Mouse (Mus musculus) c-Kit-positive CD71-negative TER-119-negative erythroid progenitor cells, embryonic 14.5 days (primary cell): ENCODE data around the gene Myo1d.

Experiments used
- DNase-seq: peaks from one replicate; pipeline ENCODE4 v3.0.0-alpha.2; 2013; ENCODE audit warnings: low read depth

Myo1d gene

DNA sequence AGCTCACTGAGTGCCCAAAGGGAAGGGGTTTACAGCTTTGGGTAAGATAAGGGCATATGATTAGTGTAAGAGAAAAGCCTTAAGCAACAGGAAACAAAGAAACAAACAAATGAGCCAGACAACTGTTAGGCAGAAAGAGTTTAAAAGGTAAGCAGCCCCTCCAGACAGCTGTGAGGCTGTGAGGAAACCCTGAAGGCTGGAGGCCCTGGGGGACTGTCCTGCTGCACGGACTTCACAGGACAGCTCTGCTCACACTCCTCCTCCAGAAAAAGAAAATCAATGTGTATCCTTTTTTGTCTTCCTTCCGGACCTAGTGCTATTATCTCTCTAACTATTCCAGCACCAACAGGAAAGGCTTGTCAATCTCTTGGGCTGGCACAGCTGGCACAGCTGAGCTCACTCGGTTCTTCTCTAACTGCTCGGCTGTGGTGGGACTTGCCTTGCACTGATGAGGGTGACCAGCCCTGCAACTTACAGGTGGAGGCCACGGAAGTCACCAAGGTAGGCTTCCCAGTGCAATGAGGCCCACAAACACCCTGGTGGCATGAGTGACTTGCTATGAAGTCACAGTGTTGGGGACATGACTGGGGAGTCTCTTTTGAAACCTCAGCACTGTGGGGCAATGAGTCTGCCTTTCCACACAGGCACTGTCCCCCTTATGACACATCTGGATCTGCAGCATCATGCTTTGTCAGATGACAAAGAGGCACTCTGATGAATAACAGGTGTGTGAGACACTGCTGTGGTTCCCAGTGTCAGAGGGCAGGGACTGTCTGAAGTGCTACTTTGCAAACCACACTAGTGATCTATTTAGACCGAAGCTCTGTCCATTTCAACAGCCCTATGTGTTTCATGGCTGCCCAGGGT is 275.1 kb downstream of the Myo1d start:
- DNase-seq, result no peak

DNA sequence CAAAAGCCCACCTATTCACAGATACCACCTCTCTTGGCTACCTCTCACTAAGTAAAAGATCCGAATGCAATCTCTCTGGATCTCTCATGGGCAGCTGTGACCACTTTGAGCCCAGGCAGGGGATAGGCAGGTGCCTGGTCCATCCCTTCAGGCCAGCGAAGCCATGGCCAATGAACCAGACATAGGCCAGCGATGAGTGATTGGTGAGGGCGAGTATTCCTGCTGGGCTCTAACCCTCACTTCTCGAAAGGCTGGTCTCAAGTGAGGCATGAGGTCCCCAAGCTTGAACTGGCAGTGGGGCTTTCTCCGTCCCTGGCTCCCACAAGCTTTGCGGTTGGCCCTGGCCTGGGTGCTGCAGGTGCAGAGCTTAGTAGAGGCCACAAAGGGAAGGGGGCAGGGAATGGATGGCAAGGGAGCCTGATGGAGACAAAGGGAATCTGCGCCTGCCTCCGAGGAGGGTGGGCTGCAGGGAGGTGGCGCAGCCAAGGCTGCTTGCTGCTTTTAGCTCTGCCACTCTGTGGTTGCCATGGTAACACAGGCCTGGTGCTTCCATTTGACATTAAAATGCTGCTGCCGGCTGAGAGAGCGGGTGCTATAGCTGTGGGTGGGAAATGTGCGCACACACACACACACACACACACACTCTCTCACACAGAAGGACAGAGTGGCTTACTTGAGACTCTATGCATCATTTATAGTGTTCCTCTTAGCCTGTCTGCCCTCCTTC is 275.9 kb downstream of the Myo1d start:
- no peak for DNase-seq

DNA sequence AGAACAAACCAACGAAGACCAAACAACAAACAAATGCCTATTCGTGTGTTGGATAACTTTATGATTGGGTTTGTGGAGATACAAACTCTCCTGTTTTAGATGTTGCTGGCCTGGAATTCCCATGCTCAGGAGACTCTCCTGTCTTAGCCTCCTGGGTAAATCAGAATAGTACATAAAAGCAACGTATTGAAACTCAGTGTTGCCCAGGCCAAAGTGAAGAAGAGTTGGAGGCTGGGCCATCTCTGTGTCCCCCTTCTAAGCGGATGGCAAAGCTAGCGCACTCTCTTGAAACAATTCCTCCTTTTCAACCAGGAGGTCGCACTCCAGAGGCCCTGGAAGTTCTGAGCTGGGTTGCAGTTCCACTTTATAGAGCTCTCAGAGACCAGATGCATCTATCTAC is 276.5 kb downstream of the Myo1d start:
- no peak for DNase-seq

DNA sequence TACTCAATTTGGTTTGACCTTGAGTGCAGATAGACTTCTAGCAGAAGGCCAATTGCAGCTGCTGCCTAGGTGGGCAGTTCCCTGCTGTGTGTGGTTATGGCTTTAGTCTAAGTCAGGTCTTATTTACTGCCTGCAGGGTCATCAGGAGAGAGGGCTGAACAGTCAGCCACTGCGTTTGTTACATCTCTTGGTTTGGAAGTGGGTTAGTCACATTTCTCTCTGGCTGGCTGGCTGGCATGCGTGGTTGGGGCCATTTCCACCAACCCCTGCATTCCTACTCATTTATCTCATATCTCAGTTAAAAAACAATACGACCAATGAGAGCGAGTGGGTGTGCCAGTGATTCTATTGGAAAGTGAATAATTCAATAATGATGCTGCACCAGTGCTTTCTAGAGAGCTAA is 280.3 kb downstream of the Myo1d start:
- DNase-seq, result no peak

DNA sequence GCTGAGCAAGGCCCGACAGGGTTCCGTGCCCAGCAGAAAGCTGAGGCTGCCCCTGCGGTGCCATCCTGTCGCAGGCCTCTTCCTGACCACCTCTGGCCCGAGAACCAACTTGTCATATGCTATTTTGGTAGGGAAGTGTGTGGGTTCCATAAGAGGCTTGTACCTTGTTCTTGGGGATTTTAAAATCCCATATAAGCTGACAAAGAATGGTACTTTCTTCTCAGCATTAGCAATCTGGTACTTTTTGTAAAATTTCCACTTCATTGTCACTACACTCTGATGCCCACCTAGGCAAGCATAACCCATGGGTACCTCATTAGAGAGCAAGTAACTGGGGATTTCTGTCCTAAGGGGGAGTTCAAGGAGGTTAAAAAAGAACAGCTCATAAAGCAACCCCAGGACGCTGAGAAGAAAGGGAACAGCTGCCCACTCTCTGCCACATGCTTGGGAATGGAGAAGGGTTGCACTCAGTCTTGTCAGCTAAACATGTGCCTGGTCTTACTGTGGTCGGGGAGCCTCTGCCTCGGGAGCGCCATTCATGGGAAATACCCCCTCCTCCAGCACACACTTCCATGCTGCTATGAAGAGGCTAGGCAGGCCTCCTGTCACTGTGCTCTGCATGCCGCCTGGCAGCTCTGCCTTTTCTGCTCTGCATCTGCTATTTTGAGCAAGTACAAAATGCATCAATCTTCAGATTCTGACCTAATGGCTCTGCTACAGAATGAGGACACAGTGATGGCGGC is 281.3 kb downstream of the Myo1d start:
- DNase-seq, result no peak

DNA sequence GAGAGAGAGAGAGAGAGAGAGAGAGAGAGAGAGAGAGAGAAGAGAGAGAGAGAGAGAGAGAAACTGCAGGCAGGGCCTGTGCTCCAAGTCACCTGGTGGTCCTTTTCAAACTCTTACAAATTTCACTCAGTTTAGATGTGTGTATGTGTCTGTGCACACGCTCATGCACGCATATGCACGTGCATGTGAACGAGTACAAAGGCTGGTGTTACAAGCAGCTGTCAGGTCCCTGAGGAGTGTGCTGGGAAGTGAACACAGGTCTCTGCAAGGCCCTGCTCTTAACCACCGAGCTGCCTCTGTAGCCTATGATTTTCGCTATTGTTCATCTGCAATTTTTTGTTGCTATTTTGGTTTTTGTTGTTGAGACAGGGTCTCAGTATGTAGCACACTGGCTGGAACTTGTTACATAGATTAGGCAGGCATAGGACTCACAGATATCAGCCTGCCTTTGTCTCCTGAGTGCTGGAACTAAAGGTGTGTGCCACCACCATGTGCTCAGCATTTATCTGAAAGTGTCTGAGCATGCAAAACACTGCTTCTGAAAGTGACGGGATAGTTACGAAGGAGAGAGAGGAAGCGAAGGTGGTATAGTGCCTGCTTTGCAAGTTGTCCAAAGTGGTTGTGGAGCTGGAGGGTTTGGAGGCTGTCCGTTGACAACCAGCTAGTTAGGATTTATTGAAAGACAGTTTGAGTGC is 282.5 kb downstream of the Myo1d start:
- DNase-seq, result no peak

DNA sequence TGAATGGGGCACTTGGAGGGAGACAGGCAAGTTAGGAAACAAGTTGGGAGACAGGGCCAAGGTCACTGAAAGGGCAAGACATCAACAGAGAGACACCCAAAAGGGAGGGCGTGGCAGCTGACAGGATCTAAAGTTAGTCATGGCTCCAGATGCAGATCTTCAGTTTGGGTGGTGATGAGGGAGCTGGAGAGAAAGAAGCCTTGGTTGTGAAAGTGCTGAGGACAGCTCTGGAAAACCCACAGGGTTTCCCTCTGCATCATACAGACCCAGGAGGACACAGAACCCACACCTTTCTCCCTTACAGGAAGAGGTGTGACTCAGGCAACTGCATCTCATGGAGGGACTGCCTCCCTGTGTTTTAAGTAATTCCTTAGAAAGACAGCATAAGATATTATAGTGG is 283.2 kb downstream of the Myo1d start:
- DNase-seq, result no peak

DNA sequence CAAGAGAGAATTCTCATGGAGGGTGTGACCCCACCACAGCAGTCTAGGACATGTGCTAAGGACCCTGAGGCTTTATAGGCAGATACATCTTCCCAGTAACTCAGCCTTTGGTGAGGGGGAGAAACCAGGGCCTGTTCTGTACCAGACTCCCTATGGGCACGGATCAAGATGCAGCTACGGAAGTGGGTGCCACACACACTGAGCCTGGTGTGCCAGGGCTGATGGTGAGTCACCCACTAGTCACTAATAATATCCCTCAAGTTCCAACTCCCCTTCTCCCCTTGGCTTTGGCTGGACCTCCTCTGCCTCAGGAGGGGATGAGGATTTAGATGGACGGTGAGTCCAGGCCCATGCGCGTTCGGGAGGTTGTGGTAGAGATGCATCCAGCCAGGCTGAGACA is 283.9 kb downstream of the Myo1d start:
- DNase-seq, result no peak

DNA sequence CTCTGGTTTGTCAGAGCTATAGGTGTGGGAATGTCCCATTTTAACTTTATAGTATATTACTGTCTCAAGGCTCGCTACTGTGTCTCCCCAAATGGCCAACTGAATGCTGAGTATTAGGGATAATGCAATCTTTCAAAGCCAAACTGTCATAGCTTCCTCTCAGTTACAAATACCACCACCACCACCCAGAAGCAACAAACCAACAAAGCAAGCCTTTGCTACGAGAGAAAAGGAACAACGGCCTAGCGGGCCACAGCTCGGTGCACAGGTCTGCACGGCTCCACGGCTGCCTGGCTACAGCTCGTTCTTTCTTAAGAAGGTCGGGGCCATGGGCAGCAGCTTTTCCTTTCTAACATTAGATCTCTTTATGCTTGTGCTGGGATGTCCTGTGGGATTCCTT is 285.0 kb downstream of the Myo1d start:
- no peak for DNase-seq

DNA sequence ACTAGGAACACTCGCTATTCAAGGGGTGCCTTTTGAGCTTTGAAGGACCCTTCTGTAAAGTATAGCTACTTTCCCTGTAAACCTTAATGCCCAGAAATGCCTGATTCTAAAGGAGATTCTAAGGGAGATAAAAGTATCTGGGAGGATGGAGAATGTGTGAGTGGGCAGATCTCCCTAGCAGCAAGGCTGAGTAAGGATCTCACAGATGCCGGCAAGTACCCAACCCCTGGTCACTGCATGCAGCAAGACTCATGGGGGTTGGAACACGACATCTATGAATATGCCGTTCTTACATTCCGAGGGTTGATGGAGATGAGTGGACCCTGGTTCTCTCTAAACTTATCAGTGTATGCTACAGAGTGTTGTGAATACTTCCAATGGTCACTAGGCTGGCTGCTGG is 286.6 kb downstream of the Myo1d start:
- no peak for DNase-seq

DNA sequence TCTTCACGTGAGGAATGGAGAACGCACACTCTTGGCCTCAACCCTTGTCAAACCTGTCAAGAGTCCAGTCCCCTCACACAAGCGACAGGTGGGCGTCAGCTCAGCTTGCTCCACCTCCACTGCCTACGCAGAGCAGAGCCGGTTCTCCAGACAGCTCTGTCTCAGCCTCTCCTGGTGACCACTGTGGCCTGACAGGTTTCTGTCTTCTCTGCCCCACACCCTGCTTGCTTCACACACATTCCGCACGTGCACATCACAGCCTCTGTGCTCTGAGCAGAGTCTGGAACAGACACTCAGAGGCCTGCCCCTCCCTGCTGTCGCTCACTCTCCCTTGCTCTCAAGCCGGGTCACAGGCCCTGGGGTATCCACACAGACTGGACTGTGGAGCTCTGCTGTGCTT is 289.0 kb downstream of the Myo1d start:
- no peak for DNase-seq

DNA sequence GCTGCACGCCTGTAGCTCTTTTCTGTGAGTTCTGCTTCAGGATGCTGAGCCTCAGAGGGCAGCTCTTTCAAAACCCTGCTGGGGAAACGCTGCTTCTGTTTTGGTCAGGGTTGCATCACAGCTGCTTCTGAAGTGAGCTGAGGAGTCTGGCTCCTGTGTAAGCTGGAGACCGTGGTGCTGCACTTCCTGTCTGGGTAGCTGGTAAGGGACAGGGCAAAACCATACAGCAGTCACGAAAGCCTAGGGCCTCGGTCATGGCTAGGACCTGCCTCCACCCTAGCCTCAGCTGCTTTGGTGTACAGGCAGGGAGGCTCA is 290.0 kb downstream of the Myo1d start:
- no peak for DNase-seq

DNA sequence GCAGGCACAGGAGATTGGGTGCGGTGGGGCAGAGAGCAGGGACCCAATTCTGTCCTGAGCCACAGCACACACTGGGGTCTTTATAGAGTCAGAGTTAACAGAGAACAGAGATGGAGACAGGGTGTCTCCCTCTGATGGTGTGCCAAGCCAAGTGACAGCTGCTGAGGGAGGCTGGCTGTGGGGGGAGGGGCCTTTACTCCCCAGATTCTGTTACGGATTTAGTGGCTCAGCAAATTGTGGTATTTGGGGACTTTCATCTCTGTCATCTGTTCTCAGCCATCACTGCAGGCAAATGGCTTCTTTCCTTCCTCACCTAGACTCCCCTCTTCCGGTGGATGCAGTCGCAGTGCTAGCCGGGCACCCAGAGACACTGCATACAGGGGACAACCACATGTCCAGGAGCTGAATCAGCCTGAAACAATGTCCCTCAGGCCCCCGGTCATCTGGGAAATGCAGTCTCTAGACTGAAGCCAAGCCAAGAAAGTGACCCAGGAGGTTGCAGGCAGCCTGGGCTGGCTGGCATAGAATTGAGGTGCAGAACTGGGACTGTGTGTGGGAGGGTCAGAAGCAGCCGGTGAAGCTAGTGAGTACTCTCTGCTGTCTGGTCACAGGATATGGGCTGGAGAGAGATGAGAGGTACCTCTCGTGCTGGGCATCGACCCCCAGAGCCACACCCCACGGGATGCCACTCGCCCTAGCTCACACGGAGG is 290.5 kb downstream of the Myo1d start:
- DNase-seq, result no peak

DNA sequence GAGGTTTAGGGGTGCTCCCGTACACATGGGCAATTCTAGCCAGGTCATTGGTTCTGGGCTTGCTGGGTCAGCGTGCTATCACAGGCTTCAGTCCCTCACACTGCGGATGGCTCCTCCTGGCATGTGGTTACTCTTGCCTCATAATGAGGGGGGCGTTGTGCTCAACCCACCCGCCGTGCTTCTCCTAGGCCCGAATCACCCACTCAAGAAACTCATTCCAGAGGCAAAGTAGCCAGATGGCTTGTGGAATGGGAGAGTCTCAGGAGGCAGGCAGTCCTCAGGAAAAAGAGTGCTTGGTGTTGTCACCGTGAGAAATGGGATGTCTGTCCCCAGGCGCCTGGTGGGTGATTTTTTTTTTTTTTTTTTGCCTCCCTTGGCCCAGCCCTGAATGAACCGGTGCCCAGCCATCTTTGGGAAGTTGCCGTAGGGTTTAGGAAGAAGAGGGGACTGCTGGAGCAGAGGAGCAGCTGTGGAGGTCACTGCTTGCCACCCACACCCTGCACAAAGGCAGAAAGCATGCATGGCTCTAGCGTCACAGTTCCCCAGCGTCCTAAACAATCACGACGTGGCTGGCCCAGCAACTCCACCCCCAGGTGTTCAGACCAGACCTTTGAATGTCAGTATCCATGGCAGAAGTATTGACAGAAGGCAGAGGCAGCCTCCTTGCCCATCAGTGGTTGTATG is 291.8 kb downstream of the Myo1d start:
- no peak for DNase-seq

DNA sequence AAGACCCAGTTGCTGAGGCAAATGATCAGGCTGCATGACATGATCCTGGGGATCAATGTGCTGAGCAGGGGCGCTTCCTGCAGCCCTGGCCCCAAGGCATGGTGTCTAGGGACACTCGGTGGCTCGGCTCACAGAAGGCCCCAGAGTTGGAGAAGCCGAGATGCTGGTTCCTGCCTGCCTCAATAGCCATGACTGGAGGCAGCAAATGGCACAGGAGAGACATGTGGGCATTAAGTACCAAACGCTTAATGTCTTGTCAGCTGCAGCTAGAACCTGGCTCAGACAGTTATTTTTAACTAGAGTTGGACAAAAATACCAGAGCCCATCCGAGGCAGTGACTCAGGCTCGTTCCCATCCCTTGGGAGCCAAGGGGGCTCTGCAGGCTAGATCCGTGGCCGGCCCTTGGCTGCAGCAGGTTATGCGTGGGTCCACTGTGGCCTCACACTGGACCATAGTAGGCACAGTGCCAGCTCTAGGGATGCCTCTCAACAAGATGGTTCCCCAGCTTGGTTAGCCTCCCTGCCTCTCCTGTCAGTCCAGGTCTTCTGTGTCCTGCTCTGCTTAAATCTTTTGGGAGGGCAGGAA is 294.1 kb downstream of the Myo1d start:
- DNase-seq, result no peak

DNA sequence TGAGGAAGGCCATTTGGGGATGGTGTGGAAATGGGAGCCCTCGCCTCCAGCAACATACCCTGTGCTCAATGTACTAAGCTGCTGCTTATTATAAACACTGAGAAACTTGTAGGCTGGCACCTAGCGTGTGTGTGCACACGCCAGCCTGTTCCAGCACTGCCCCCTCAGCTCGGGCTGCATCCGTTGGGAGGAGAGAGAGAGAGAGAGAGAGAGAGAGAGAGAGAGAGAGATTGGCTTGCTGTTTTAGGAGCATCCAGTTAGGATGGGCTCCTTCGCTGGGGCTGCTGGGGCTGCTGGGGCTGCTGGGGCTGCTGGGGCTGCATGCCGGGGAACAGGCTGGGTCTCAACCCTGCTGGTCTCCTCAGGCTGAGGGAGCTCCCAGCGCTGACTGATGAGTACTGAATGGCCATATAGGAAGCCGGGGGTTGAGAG is 294.7 kb downstream of the Myo1d start:
- no peak for DNase-seq

DNA sequence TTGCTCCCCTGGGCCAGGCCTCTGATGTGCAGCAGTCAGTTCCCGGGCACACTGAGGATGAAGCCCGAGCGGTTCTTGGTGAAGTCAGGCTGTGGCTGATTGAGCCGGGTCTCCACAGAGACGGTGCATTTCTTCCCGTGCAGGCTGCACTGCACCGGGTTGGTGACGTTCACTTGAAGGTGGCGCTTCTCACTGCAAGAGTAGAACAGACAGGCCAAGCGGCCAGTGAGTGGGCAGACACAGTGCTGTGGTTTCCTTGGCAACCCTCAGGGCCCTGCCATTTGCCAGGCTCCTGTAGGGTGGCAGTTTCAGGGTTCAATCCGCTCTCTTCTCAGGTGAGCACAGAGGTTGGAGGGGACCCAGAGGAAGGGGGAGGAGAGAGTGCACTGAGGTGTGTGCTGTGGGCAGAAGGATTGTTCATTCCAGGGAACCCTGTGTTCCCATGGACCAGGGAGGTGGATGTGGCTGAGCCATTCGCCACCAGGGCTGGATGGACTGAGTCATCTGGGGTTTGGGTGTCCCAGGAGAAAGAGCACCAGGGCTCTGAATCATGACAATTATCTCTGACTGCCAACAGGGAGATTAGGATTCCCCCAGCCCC is 295.5 kb downstream of the Myo1d start:
- DNase-seq, result no peak

DNA sequence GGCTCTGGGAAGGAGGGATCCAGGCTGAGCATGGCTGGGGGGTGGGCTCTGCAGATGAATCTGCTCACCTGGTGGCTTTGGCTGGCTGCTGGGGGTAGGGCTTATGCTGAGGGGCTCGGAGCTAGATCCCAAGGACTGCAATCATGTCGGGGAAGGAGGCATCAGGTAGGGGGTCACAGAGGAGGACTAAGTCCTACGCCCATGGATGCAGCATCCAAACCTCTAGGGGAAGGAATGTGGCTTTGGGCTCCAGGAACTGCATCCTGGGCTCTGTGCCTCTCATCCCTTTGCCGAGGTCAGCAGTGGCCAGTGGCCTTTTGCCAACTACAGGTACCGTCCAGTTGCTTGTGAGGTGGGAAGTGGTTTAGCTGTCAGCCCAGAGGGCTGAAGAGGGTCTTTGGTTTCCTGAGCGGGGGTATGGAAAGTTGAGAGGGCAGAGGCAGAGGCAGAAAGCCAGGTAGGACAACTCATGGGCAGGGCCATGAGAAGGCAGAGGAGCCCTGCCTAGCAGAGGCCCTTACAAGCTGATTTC is 296.2 kb downstream of the Myo1d start:
- no peak for DNase-seq

DNA sequence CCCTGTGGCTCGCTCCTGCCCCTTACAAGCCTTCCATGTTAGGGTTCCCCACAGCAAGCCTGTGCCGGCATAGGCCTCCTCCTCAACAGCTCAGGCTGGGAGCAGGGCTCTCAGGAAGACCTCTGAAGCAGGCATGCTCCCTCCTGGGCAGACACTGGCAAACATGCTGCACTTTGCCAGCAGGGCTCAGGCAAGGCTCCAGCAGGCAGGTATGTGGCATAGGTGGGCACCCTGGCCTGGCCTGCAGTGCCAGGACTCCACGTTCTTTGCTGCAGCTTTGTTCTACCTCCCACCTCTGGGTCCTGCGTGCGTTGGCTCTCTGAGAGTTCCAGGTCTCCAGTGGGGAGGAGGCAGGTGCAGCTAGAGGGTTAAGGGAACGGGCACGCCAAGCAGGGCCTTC is 296.9 kb downstream of the Myo1d start:
- DNase-seq, result no peak

DNA sequence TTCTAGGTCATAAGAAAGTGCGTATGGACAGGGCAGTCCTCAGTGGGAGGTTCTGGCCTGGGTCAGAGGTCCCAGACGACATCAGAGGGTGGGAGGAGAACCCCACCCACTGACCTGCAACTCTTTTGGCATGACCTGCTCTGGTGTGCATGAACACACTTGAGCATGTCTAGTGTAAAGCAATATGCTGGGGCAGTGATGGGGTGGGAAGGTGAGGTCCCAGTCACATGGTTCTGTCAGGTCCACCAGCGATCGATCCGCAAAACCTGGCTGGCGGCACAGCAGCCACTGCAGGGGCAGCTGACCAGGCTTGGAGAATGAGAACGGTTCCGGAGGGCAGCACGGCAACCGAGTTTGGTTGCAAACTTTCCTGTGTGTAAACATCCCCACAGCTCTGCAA is 297.5 kb downstream of the Myo1d start:
- DNase-seq, result no peak
